Mouse (Mus musculus): Measurements from ENCODE around the gene Ube2z.

Ube2z gene

DNA sequence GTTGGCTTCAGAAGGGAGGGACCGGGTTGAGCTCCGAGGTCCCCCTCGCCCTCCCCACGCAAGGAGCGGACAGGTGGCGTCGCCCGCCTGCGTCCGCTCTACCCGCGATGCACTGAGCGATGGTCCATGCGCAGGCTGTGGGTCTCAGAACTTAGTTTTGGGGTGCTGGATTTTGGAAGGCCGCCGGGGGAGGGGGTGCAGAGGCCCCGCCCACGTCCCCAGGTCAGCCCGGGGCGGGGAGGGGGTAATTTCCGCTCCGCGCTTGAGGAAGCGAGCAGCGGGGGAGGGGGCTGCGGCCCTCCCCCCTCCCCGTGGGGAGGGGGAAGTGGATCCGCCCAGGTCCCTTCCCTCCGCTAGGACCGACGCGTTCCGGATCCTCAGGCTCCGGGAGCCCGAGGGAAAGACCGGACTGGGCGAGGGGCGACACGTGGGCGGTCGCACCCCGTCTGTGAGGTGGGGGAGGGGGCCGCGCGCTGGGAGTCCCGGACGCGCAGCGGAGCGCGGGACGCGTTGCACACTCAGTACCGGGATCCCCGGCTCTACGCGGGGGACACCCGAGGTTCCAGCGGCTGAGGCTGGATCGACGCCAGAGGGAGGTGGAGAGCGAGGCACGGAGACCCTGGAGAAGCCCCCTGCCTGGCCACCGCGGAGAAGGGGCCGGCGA is 58.2 kb downstream of the Ube2z start:
- DNase-seq (ENCODE audit: low spot score in 2 of 2), result no peak

DNA sequence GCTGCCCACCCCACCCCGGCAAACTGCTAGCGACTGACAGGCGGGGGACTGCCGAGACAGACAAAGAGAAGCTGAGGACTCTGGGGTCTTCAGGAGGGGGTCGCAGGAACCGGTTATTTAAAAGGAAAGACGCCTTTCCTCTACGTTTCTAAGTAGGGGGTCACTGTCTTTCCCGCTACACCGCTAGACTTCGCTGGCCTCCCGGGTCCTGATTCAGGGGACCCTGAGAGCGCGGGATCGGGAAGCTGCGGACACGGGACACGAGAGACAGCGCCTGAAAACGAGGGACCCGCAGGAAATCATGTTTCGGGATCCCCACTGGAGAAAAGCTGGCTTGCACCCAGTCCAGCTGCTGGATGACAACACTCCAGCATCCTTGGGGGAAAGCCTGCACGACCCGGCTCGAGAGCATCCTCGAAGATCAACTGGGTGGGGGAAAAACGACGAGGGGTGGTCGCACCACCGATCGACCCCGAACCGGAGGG is 58.8 kb downstream of the Ube2z start:
- DNase-seq (ENCODE audit: low spot score in 2 of 2), result no peak

DNA sequence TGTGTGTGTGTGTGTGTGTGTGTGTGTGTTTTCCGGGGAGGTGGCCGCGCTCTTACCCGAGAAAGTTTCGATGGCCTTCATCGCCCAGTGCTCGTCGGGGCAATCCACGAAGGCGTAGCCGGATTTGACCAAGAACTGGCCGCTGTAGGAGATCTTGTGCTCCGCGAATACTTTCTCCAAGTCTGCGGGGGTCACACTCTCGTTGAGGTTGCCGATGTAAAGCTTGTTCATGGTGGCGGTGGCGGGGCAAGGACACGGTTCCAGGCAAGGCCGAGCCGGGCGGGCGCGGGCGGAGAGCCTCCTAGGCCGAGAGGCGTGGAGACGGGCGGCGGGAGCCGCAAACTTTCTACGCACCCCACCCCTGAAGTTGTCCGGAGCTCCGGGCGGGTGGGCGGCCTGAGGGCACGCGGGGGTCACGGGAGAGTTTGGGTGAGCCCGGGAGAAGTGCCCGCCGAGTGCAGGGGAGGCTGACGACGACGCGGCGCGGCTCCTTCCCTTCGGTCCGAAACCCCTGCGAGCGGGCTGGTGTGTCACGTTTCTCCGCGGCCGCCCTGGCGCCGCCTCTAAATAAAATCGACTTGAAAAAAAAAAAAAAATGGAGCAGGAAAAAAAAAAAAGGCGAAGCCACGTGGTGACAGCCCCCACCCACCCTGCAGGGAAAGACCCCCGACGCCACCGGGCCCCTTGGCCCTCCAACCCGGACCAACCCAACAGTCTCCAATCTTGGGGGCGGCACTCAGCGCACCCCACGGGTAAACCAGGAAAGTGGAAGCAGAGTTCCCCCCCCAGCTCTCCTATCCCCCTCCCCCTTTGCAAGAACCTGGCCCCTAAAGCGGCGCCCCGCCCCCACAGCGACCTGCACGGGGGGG is 59.6 kb downstream of the Ube2z start, which contains the start of gene Igf2bp1:
TSS of gene Igf2bp1 (minus strand) at position 538 of the 869 bp plus-strand sequence.
- no peak for DNase-seq (ENCODE audit: low spot score in 2 of 2)

DNA sequence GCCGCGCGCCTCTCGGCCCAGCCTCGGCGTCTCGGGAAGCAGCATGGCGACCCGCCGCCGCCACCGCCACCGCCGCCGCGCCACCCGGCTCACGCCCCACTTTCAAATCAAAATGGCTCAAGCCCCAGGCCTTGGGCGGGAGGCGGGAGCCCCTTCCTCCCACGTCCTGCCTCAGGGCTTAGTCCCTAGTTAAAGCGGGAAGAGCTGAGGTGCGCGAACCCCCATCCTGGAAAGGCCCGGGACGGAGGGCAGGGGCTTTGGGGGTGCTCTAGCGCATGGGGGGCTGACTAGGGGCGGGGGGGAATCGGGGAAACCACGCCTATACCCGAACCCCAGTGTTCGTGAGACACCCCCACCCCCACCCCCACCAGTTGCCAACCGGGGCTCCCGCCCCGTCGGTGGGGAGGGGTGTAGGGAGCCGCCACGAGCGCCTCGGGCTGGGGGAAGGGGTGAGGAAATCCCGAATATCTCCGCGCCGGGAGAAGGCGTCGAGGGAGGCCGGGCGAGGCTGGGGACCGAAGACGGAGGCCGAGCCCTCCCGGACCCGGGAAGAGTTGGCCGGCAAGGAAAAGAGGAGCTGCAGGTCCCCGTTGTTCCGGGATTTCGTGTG is 60.3 kb downstream of the Ube2z start:
- DNase-seq (ENCODE audit: low spot score in 2 of 2), result no peak

DNA sequence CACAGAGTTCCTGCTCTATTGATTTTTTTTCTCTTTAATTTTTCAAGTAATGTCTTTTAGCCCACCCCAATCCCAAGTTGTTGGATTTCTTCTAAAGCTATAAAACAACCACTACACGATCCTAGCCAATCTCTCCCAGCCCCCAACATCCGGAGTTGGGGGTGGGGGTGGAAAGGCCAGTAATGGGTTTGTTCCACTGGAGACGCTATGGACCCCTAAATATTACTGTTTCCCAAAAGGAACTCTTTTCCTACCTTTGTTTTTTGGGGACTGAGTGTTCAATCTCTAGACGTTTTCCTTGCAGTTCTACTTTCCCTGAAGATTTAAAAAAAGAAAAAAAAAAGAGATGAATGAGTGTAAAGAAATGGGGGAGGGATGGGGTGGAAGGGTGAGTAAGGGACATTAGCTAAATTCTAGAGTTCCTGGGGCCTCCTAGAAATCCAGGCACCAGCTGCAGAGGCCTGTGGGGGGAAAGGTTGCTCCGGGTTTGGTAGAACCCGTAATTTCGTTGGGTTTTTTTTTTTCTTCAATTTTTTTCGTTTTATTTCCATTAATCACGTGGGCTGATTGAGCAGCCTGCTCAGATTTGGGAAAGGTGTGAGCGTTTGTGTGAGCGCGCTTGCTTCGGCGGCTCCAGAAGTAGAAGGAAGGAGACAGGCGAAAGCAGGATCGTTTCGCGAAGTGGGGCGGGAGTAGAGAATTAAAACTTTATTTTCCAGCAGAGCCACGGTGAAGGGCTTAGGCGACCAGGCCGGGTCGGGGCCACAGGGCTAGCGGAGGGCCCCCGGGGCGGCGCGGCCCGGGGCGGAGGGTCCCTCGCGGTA is 61.0 kb downstream of the Ube2z start:
- DNase-seq (ENCODE audit: low spot score in 2 of 2), result no peak

DNA sequence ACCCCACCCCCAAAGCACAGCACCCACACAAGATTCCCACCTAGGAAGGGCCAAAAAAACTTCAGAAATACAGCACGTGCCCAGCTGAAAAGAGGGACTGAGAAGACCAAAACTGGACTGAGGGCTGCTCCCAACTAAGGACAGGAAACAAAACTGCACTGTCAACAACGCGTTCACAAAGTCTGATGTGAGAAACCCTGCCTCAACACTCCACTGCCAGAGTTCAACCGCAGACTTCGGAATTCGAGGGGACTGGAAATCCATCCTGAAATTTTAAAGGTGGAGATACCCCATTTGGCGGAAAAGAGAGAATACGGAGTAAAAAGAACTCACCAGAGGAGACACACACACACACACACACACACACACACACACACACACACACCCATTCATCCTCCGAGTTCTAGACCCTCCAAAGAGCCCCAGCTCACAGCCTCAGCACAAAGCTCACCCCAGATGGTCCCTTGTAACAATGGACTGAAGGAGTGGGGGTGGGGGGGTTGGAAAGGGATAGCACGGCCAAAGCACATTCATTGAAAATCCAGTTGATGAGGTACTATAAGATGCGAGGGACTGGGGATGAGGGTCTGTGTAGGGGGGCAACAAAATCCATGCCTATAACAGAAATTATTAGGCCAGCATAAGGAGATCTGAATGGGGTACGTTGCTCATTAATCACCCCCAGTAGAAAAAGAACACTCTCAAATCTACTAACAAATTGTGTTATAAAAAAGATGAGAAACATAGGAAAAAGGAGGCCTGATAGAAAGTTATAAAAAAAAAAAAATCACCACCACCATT is 61.9 kb downstream of the Ube2z start:
- no peak for DNase-seq (ENCODE audit: low spot score in 2 of 2)

Measured in frontal cortex, postnatal 25 days (tissue).